Mouse (Mus musculus): Measurements from ENCODE around the gene Nfkbil1. TPM values are rescaled to one million over a fixed set of nuclear protein-coding genes. Genes with fewer than 3 reads are reported as not detected.

Nfkbil1 gene
- polyA plus RNA-seq, 1 experiment from 2014 or later = 14.5 TPM

DNA sequence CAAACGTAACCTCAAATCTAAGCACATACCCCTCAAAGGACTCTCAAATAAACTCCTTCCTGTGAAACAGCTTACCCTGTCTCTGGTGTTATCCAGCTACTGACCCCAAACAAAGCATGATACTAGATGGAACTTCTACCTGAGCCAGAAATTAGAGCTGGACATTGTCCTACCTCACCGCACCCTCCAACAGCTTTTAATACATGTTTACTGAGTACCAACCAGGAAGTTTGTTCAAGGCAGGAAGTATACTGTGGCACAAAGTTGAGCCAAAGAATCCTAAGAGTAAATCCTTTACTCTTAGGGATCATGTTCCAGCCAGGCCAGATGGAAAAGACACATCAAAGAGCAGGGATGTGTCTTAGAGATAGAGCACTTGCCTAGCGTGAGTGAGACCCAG is 25.0 kb downstream of the Nfkbil1 start:
- H3K4me2 ChIP-seq (ENCODE audit: low read length) = no peak overlapping the region
- H3K4me1 ChIP-seq (replicated peaks; ENCODE audit: insufficient read depth, low read length) = no peaks in the 10 kb centered on the region
- no peaks in the 10 kb centered on the region for H3K27me3 ChIP-seq (ENCODE audit: insufficient read depth, low read length)
- H3K4me3 ChIP-seq (replicated peaks; ENCODE audit: low read depth, low read length) = no peak overlapping the region
- no peaks in the 10 kb centered on the region for H3K36me3 ChIP-seq (ENCODE audit: insufficient read depth, low read length)
- DNase-seq (ENCODE audit: low spot score) (no peak), ATAC-seq (replicated peaks; ENCODE audit: low FRiP score, low read depth) (no peak)
- H3K9me3 ChIP-seq (replicated peaks; ENCODE audit: low read length) = no peaks in the 10 kb centered on the region
- H3K9ac ChIP-seq (ENCODE audit: low read depth, low read length) = no peak overlapping the region
- WGBS = 52% methylated on average over 3 of the region's 3 CpGs
- H3K27ac ChIP-seq = no peak overlapping the region
- no peak for TF ChIP-seq CTCF (IDR thresholded peaks at IDR 0.05; ENCODE audit: low read depth)

DNA sequence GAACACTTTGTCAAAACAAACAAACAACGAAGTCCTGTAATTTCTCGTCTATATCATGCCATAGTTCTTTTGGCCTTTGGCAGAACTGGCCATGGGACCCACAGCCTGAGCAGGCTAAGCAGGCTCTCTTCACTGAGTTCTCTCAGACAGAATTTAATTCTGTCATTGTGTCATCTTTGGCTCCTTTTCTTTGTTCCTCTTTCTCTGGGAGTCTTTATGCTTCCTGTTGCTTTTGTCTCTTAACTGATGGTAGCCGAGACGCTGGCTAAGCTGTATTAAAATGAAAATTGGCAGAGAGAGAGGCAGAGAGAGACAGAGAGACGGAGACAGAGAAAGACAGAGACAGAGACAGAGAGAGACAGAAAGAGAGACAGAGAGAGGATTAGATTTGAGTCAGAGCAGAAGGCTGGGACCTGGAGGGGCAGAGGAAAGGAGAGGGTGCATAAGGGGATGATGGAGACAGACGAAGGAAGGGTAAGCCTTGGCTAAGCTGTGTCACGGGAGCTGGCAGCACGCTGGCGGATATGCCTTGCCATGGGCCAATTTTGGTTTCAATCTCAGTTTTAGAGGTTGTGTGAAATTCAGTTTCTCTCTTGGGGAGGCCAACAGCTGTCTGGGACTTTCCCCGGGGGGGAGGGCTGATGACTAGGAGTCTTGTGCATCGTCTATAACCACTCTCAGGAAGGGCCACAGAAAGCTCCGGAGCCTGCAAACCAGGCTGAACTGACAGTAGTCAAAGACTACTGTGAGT is 25.6 kb downstream of the Nfkbil1 start:
- no peak for TF ChIP-seq CTCF (IDR thresholded peaks at IDR 0.05; ENCODE audit: low read depth)
- no peaks in the 10 kb centered on the region for H3K36me3 ChIP-seq (ENCODE audit: insufficient read depth, low read length)
- DNase-seq (ENCODE audit: low spot score) (no peak), ATAC-seq (replicated peaks; ENCODE audit: low FRiP score, low read depth) (no peak)
- no peaks in the 10 kb centered on the region for H3K27me3 ChIP-seq (ENCODE audit: insufficient read depth, low read length)
- H3K4me1 ChIP-seq (replicated peaks; ENCODE audit: insufficient read depth, low read length) = no peaks in the 10 kb centered on the region
- no peak overlapping the region for H3K4me3 ChIP-seq (replicated peaks; ENCODE audit: low read depth, low read length)
- 73% methylated on average over 12 of the region's 12 CpGs for WGBS
- H3K4me2 ChIP-seq (ENCODE audit: low read length) = no peak overlapping the region
- H3K27ac ChIP-seq = no peak overlapping the region
- no peaks in the 10 kb centered on the region for H3K9me3 ChIP-seq (replicated peaks; ENCODE audit: low read length)
- no peak overlapping the region for H3K9ac ChIP-seq (ENCODE audit: low read depth, low read length)

DNA sequence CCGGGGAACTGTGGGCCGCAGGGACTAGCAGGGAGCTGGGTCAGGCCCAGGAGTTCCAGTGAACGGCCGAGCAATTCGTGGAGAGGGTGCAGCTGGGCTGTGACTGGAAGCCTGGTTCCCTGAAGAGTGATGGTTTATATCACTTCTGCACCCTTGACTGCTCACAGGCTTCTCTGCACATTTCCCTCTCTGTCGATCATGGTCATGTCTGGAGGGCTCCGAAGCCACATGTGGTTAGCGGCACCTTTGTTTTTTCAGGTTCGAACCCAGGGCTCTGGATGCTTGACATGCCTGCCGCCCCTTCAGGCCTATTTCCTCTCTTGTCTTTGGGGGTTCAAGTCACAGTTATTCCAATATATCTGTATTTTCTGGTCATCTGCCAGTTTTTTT is 30.2 kb downstream of the Nfkbil1 start:
- WGBS = 31% methylated on average over 10 of the region's 10 CpGs
- Histone ChIP-seq H3K36me3 (ENCODE audit: insufficient read depth, low read length) (no peaks in the 10 kb centered on the region), H3K4me3 (replicated peaks; ENCODE audit: low read depth, low read length) (no peak overlapping the region), H3K4me2 (ENCODE audit: low read length) (no peak overlapping the region), H3K4me1 (replicated peaks; ENCODE audit: insufficient read depth, low read length) (no peaks in the 10 kb centered on the region), H3K27me3 (ENCODE audit: insufficient read depth, low read length) (no peaks in the 10 kb centered on the region), H3K9me3 (replicated peaks; ENCODE audit: low read length) (no peaks in the 10 kb centered on the region), H3K9ac (ENCODE audit: low read depth, low read length) (no peak overlapping the region), H3K27ac (no peak overlapping the region)
- ATAC-seq (replicated peaks; ENCODE audit: low FRiP score, low read depth) (no peak), DNase-seq (ENCODE audit: low spot score) (no peak)
- TF ChIP-seq CTCF (IDR thresholded peaks at IDR 0.05; ENCODE audit: low read depth) = no peak

DNA sequence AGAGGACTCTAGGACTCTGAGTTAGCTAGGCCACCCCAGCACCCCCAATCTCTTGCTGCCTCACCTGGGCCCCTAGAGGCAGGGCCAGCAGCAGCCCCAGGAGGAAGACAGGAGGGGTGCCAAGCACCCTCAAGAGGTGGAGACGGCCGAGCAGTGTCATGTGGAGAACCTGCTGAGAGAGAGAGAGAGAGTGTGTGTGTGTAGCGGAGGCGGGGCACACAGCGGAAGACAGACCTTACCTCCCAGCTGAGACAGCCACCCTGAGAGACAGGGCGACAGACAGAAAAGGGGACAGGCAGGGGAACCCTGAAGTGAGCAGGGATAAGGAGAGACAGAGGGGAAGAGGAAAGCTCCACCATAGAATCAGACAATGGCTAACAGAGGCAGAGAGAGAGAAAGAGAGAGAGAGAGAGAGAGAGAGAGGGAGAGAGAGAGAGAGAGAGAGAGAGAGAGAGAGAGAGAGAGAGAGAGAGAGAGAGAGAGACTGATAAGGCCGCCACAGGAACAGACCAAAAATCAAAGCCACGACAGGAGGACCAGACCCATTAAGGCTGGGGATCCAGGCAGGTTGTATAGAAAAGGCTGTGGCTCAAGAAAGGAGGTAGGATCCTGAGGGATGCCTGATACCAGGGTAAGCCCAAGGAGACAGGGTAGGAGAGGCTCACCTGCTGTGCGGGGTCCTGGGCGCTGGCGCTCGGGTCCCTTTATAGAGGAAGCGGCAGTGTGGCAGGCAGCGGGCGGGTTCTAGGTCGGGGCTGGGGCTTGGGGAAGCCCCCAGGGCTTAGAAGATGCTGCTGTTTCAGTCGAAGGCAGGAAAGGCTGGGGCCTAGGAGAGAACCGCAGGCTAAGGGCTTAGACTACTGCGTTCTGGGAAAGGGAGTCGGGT is 30.9 kb downstream of the Nfkbil1 start, which contains the start of gene Lta:
Lta (minus strand) TSS at position 858 of the 886 bp plus-strand sequence.
- H3K27ac ChIP-seq = no peak within 1 kb of the TSS
- H3K4me2 ChIP-seq (ENCODE audit: low read length) = no peak within 1 kb of the TSS
- WGBS = 47% methylated on average over 20 of the region's 20 CpGs
- DNase-seq (ENCODE audit: low spot score) (no peak), ATAC-seq (replicated peaks; ENCODE audit: low FRiP score, low read depth) (no peak)
- H3K36me3 ChIP-seq (ENCODE audit: insufficient read depth, low read length) = no peaks in the 10 kb centered on the region
- no peaks in the 10 kb centered on the region for H3K4me1 ChIP-seq (replicated peaks; ENCODE audit: insufficient read depth, low read length)
- no peaks in the 10 kb centered on the region for H3K27me3 ChIP-seq (ENCODE audit: insufficient read depth, low read length)
- H3K4me3 ChIP-seq (replicated peaks; ENCODE audit: low read depth, low read length) = no peak within 1 kb of the TSS
- H3K9me3 ChIP-seq (replicated peaks; ENCODE audit: low read length) = no peaks in the 10 kb centered on the region
- no peak within 1 kb of the TSS for H3K9ac ChIP-seq (ENCODE audit: low read depth, low read length)
- no peak for TF ChIP-seq CTCF (IDR thresholded peaks at IDR 0.05; ENCODE audit: low read depth)

DNA sequence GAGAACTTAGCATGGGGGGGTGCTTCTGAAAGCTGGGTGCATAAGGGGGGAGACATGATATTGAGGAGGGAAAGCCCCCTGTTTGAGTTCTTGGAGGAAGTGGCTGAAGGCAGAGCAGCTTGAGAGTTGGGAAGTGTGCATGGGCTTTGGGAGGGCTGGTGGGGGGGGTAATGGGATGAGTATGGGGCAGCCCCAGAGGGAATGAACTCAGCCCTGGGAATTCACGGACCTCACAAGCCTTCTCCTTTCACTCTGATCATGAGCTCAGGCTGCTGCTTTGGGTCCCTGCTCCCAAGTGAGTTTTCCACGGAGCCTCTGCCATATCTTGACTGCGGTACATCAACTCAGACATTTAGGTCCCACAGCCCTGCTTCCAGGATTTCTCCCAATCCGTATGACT is 33.1 kb downstream of the Nfkbil1 start:
- H3K27me3 ChIP-seq (ENCODE audit: insufficient read depth, low read length) = no peaks in the 10 kb centered on the region
- no peak for ATAC-seq (replicated peaks; ENCODE audit: low FRiP score, low read depth)

GRCm38 (mm10) chr17:35201787-35202186 is 33.8 kb downstream of the Nfkbil1 start, which contains the start of gene Tnf:
Gene Tnf, minus strand, starts transcription at chr17:35202007.
- Histone ChIP-seq H3K4me3 (replicated peaks; ENCODE audit: low read depth, low read length) (no peak within 1 kb of the TSS), H3K4me2 (ENCODE audit: low read length) (peak within 1 kb of the TSS; percentile 4; the same call in 1 of the 2 replicates), H3K27me3 (ENCODE audit: insufficient read depth, low read length) (no peaks in the 10 kb centered on the region), H3K27ac (no peak within 1 kb of the TSS), H3K36me3 (ENCODE audit: insufficient read depth, low read length) (no peaks in the 10 kb centered on the region), H3K9ac (ENCODE audit: low read depth, low read length) (no peak within 1 kb of the TSS), H3K9me3 (replicated peaks; ENCODE audit: low read length) (no peaks in the 10 kb centered on the region), H3K4me1 (replicated peaks; ENCODE audit: insufficient read depth, low read length) (no peaks in the 10 kb centered on the region)
- ATAC-seq (replicated peaks; ENCODE audit: low FRiP score, low read depth) (no peak), DNase-seq (ENCODE audit: low spot score) (peak; percentile 54)
- no peak for TF ChIP-seq CTCF (IDR thresholded peaks at IDR 0.05; ENCODE audit: low read depth)
- WGBS = 23% methylated on average over 13 of the region's 13 CpGs

More for the DNA sequence above, 33.1 kb downstream of the Nfkbil1 start:
- Histone ChIP-seq H3K9me3 (replicated peaks; ENCODE audit: low read length) (no peaks in the 10 kb centered on the region), H3K36me3 (ENCODE audit: insufficient read depth, low read length) (no peaks in the 10 kb centered on the region), H3K4me1 (replicated peaks; ENCODE audit: insufficient read depth, low read length) (no peaks in the 10 kb centered on the region), H3K4me2 (ENCODE audit: low read length) (no peak overlapping the region), H3K27ac (no peak overlapping the region), H3K9ac (ENCODE audit: low read depth, low read length) (no peak overlapping the region), H3K4me3 (replicated peaks; ENCODE audit: low read depth, low read length) (no peak overlapping the region)
- no peak for DNase-seq (ENCODE audit: low spot score)
- no peak for TF ChIP-seq CTCF (IDR thresholded peaks at IDR 0.05; ENCODE audit: low read depth)
- WGBS = 74% methylated on average over 4 of the region's 4 CpGs
